Mouse (Mus musculus) neutrophil, adult 83 days (primary cell): ENCODE results near the gene Plscr1. TPM values are rescaled to one million over a fixed set of nuclear protein-coding genes. Genes with fewer than 3 reads are reported as not detected.

Experiments used
- total RNA-seq, 2 experiments: library from RNA; stranded (reverse); gene quantifications; one replicate each; pipeline ENCODE4 v1.2.4; 2023

The Plscr1 gene
- total RNA-seq: 10 to 100 TPM; 71.1 to 79.4 TPM

GRCm38 (mm10) chr9:92249447-92249852 is at the start of gene Plscr1:
Plscr1 (plus strand) TSS chr9:92249750.

GRCm38 (mm10) chr9:92275486-92276207 is 26.1 kb downstream of the Plscr1 start, which contains the start of gene Plscr2:
Plscr2 (plus strand) TSS chr9:92275602.

GRCm38 (mm10) chr9:92309077-92309476 is 59.5 kb downstream of the Plscr1 start, which contains the start of gene 1700057G04Rik:
1700057G04Rik (plus strand) TSS chr9:92309377.

Other genes with a start within 250 kb of the Plscr1 start
- not detected for gene Plscr5, start 56.8 kb upstream of the Plscr1 start, total RNA-seq
- under 1 TPM in 1 of 2 experiments, not detected in 1; 0.29 TPM for gene Plscr2, start 25.9 kb downstream of the Plscr1 start, total RNA-seq
- not detected for gene 1700057G04Rik, start 59.6 kb downstream of the Plscr1 start, total RNA-seq
- gene Plscr4, start 207.6 kb downstream of the Plscr1 start, total RNA-seq: under 1 TPM; 0.33 to 0.37 TPM